Mouse (Mus musculus): ENCODE measurements around the gene Cd38.
"Not testable (repeated sequence)": the region's sequence is repeated elsewhere in the genome, so short reads cannot be mapped to it uniquely, and the experiment has no call there.

Cd38 gene

DNA sequence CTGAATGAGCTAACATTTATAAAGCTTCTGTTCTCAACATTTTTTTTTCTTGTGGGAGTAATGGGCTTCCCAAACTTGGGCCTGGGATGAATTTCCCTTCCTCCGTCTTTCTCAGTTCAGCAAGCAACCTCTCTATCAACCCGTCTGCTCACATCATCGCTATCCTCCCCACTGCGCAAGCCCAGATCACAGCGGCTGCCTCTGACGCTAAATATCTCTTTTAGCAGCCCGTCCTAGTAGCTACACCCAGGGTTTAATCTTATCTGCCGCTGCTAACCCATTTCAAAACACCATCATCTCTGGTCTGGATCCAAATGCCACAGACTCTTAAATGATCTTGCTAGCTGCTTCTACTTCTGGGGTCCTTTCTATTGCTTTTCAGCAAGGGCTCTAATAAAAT lies 8.7 kb upstream of the Cd38 start:
- no peak for DNase-seq (ENCODE audit: low spot score in 2 of 2)

DNA sequence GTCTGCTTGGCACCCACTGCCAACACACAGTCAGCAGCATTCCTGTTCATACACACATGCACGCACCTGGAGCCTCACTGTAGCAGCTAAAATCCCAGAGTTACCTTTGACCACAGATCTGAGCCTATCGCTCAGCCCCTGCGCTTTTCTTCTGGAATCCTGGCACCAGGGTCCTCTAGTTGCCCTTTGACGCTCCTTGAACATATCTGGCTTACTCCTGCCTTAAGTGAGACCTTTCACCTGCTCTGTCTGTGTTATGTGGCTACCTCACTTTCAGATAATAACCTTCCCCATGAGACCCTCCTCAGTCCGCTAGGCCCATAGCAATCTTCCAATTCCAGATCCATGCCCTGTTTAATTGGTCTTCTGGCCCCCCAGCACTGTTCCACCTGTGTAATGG lies 8.3 kb upstream of the Cd38 start:
- no peak for DNase-seq (ENCODE audit: low spot score in 2 of 2)

DNA sequence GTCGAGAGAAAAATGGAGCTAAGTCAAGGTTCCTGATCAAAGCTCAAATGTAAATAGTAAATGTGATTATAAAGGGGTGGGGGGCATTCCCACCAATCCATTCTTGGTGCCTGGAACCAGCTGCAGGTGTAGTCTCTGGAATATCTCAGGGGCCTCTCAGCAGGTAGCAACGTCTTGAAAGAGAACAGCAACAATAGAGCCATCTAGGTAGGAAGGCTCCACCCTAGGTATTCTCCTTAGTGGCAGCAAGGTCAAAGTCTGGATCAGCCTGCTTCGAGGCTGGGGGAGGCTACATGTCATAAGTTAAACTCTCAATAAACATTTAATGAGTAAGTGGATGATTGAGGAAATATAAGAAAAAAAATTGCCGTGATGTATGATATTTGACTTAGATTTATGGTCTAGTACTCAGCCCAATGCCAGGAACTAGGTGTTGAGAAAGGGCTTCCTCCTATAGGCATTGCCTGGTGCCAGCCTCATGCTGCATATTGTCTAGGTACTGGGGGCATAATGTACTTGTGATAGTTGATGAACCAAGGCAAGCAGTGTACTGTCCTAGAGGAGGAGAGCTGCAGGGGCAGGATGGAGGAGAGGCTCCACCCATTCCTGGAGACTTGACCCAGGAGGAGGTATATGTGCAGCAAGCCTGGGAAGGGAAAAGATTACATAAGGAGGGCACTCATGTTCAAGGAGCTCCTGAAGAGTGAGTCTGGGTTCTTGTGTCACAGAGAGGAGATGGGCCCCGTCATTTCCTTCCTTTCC lies 7.5 kb upstream of the Cd38 start:
- no peak for DNase-seq (ENCODE audit: low spot score in 2 of 2)

DNA sequence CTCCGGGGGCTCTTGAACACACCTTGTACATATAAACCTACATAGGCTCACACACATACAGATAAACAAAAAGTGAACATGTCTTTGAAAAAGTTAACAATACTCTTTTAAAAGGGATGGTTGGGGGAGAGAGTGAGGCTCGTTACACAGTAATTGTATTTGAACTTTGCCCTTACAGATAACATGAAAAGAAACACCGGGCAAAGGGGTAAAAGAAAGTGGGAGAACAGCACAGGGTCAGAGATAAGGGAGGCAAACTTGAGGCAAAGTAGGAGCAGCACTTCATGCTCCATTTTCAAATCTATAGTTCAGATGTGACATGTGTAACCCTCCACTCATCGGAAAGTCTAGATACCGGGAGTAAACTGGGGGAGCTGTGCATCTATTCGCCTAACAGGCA lies 4.7 kb upstream of the Cd38 start:
- DNase-seq (ENCODE audit: low spot score in 2 of 2), result no peak

DNA sequence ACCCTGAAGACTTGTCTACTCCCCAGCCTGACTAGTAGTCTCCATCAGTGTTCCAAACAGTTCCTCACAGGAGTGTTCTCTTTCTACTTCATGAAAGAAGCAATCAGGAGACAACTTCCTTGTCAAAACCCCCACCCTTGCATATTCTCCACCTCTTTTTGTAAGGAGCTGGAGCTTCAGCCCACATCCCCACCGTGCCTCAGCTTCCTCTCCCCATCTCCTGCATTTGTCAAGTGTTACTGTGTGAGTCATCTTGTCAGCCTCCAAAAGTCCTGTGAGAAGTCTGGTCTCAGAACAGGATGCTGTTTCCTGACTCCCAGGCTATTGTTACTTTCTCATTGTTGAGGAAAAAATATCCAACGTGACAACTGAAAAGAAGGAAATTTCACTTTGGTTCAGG lies 3.0 kb upstream of the Cd38 start:
- no peak for DNase-seq (ENCODE audit: low spot score in 2 of 2)

DNA sequence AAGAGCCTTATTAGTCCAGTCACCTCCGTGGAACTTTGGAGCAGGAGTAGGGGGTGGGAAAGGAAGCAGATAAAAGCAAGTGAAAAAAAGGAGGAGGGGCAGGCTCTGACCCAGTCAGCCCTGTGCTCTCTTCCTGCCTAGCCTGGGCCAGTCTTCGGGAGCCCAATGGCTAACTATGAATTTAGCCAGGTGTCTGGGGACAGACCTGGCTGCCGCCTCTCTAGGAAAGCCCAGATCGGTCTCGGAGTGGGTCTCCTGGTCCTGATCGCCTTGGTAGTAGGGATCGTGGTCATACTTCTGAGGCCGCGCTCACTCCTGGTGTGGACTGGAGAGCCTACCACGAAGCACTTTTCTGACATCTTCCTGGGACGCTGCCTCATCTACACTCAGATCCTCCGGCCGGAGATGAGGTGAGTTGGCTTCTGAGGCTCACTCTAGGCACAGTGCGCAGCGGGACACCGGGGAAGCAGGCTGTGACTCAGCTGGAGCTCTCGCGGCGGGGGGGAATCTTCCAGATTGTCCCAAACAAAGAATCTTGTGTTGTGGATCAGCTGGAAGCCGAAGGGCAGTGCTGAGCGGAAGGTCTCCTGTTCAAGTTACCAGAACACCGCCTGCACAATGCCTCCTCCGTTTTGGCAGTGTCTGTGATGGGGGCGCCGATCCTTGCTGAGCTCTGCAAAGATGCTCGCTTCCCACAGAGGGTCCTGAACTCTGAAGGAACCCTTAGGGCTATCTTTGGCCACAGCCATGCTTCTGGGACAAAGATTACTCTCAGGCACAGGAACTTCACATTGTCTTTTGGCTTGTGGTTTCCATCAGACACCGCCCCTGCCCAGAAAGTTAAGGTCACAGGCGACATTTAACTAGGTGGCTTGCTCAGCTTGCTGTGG lies 603 bp downstream of the Cd38 start:
- DNase-seq (ENCODE audit: low spot score in 2 of 2), result peak; percentile 28 to 70

DNA sequence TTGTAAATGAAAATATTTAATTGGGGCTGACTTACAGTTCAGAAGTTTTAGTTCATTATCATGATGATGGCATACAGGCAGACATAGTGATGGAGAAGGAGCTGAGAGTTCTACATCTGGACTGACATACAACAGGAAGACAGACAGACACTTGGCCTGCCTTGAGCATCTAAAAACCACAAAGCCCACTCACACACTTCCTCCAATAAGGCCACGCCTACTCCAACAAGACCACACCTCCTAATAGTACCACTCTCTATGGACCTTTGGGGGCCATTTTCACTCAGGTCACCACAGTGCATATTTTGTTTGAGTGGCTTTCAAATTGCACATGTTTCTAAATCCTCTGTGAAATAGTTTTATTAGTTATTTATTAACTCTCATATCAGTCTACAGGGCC lies 3.5 kb downstream of the Cd38 start:
- DNase-seq (ENCODE audit: low spot score in 2 of 2), result no peak

DNA sequence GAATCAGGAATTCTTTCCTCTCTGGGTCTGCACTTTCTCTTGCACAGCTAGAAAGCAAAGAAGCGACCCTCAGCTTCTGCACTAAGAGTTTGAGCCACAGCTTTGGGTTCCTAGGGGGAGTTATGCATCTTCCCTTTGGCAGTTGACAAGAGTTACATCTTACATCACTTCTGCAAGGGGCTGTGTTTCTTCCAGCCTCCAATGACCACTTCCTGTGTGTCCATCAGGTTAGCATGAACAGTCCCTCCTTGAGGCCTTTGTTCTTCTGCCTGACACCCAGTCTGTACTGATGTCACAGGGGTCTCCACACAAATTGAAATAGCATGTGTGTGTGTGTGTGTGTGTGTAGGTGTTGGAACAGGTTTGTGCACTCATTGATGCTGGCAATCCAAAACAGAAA lies 4.3 kb downstream of the Cd38 start:
- no peak for DNase-seq (ENCODE audit: low spot score in 2 of 2)

DNA sequence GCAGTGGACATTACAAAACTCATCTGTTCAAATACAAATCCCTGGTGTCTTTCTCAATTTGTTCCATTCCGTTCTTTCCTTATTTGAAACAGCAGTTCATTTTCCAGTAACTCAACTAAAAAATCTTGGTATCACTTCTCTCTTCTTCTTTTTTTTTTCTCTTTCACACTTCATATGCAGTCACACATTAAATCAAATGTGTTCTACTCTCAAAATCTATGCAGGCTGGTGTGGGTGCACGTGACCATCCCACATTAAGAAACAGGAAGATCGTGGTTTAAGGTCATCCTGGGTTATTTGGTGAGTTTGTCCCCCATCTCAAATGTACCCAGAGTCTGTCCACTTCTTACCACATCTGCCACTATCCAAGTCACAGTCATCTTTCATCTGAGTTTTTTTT lies 13.7 kb downstream of the Cd38 start:
- no peak for DNase-seq (ENCODE audit: low spot score in 2 of 2)

DNA sequence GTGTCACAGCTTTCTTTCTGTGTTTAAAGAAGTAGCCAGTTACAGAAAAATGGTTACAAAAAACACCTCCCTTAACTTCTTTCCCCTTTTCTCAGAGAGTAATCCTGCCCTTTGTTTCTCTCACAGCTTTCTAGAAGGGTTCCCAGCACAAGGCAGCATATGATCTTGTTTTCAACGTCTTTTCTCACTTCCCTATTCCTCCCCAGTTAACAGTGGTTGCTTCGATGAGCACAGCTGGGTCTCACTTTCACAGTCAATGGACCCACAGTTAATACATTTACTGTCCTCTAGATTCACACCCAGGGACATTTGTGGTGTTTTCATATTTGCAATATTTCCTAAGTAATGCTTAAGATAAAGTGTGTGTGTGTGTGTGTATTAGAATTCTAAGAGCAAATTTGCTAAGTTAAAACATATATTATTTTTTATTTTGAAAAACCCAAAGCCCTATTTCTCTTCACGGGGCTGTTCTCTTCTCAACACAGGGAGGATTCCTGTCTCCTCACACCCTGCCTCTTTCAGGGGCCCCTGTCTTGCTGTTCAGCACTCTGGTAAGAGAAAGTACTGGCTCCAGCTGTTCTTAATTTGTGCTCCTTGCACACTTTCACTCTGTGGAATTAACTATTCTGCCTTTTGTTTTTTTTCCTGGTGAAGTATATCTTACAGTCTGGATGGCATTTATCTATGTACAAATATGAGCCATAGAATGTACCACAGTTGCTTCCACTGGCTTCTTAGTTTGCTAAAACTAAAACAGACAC lies 16.9 kb downstream of the Cd38 start:
- no peak for DNase-seq (ENCODE audit: low spot score in 2 of 2)

DNA sequence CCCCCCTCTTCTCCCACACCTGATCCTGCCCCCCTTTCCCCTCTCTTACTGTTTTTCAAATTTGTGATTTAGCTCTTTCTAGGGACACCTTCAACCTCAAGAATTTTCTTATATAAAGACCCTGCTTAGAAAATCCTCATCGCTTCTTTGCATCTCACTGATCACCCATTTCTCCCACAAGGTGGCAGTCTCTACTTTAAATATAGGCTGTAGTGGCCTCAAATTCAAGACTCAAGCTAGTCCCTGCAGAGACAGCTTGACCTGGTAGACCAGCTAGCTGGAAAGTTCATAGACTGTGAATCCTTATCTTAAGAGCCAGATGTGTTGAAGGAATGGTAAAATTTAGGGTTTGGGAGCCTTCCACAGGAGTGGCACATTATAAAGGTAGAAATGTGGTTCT lies 24.0 kb downstream of the Cd38 start:
- DNase-seq (ENCODE audit: low spot score in 2 of 2), result peak in 1 of 2 experiments; percentile 25

DNA sequence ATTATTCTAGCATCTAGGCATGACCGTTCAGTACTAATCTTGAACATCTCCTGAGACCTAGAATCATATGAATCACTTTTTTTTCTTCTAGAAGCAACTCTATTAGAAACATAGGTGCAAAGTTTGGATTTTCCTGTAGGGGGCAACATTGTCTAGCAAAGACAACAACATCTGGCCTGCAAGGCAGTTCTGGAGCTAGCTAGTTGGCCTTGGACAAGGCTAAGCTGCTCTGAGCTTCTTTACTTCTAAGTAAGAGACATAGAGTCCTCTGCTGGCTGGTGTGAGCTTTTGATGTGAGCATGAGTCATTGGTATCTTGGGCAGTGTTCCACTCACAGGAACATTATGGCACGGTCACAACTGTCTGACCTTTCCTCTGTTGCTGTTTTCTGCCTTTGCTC lies 25.8 kb downstream of the Cd38 start:
- peak; percentile 48 to 73 for DNase-seq (ENCODE audit: low spot score in 2 of 2)

DNA sequence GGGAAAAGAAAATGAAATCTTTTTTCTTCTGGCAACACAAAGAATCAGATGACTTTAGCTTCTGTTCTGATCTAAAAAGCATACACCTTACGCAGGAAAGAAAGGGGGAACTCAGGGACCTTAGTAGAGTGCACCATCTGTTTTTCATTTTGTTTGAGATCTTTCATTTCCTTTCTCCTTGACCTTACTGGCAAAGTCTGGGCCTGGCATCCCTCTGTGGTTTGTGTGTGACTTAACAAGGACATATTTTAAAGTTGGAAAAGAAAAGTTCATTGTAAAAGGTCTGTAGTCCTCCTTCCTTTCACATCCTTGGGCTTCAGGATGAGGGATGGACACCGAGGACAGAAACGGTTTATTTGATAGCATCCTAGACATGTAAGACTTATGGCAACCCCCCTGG lies 27.6 kb downstream of the Cd38 start:
- no peak for DNase-seq (ENCODE audit: low spot score in 2 of 2)

DNA sequence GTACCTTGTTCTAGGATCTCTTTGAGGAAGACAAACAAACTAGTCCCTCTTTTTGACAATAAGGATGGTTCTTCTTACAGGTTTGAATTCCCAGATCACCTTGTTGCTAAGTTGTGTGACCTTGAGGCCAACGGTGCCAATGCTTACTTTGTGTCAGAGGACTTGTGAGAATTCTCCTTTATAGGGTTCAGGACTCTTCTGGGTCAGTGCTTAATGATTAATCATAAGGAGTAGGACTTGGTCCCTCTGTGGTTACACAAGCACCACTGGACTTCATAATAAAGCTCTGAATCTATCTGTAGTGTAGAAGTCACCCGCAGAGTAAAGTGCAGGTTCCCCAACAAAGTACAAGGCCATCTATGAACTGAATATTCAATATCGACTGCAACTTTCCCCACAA lies 36.3 kb downstream of the Cd38 start:
- DNase-seq (ENCODE audit: low spot score in 2 of 2), result no peak

DNA sequence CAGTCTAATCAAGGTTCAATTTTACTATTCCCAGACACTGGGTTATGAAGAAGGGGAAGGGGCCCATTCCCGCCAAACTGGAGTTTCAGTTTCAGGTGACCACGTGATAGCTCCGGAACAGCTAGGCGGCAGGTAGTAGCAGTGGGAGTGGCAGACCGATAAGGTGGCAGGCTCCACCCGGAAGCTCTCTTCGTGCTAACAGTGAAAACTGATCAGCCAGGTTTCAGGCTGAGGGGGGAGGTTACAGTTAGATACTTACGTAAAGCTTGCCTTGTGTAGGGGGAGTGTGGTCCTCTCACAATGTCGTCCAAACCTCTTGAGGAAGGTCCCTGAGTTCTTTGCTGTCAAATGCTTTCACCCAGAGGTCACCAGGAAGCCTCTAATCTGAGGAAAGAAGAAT lies 40.9 kb downstream of the Cd38 start:
- DNase-seq (ENCODE audit: low spot score in 2 of 2), result no peak

DNA sequence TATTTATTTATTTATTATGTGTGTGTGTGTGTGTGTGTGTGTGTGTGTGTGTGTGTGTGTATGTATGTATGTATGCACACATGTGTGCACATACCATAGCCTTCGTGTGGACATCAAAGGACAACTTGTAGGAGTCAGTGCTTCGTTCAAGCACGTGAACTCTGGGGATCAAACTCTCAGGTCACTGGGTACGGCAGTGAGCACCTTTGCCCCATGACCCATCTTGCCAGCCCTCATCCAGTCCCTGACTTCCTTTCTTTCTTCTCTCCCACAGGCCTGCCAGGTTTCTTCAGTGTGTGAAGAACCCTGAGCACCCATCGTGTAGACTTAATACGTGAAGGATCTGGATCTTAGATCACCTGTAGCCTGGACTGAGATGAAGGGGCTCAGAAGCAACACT lies 41.7 kb downstream of the Cd38 start:
- no peak for DNase-seq (ENCODE audit: low spot score in 2 of 2)

DNA sequence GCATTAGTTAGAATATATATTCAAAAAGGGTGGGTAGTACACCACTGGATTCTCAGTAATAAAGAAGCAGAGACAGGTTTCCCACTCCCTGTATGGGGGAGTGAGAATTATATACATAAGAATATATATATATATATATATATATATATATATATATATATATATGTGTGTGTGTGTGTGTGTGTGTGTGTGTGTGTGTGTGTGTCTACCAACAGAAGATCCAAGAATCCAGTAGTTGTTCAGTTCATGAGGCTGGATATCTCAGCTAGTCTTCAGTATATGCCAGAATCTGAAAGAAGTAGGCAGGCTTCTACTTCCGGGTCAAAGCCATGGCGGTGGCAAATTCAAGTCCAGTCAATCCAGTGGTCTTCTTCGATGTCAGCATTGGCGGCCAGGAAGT lies 44.5 kb downstream of the Cd38 start, which contains the start of gene Gm7879:
Gene Gm7879, plus strand, starts transcription at position 301 of the 400 bp plus-strand sequence.
- DNase-seq (ENCODE audit: low spot score in 2 of 2), result not testable (repeated sequence)

DNA sequence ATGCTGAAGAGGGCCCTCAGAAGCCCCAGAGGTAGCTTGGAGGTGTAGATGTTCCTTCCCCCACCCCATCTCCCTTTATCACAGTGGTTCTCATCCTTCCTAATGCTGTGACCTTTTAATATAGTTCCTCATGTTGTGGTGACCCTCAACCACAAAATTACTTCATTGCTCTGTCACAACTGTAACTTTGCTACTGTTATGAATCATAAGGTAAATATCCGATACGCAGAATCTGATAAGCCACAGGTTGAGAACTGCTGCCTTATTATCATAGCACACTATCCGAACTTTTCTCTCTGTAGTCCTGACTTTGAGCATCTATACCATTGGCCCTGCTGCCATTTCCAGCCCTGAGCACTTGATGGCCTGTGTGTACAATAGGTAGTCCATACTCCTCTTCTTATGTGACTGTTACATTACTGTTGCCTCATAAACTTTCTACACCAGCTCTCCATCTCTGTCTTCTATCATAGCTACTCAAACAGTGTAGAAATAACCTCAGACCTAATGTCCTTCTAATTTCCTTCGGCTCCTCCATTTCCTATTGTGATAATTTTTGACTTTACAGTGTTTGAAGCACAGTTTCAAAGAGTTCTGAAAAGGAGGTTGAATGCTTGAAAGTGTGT lies 47.0 kb downstream of the Cd38 start:
- DNase-seq (ENCODE audit: low spot score in 2 of 2), result no peak

DNA sequence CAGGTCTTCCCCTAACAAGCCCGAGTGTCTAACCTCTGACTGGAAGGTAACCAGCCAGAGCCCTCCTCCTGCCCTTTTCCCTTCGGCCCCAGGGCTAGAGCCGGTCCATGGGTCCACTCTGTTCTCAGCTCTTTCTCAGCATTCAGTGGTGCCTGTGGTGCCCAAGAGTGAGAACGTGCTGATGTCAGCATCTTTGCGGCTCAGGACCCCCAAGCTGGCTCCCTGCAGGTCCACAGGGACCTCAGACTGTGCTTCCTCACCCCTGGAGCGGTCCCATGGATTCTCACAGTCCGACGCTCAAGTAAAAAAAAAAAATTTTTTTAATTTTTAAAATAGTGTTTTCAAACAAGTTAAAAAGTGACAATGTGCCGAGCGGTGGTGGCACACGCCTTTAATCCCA lies 53.5 kb downstream of the Cd38 start:
- no peak for DNase-seq (ENCODE audit: low spot score in 2 of 2)

DNA sequence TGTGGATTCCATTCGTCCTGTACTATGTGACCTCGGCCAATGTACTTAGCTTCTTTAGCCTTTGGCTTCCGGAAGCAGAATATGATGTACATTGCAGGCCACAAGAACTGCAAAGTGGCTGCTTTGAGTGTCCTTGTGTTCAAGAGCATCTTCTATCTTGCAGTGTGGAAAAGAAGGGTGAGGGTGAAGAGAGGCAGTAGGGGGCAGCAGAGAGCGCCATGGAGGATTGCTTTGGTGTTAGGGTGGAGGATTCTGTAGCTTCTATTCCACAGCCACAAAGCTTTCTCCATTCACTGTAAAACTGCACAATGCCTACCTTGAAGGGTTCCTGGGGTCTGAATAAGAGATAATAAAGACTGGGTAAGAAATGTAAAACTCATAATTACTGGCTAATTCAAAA lies 55.6 kb downstream of the Cd38 start:
- peak; percentile 53 to 84 for DNase-seq (ENCODE audit: low spot score in 2 of 2)

DNA sequence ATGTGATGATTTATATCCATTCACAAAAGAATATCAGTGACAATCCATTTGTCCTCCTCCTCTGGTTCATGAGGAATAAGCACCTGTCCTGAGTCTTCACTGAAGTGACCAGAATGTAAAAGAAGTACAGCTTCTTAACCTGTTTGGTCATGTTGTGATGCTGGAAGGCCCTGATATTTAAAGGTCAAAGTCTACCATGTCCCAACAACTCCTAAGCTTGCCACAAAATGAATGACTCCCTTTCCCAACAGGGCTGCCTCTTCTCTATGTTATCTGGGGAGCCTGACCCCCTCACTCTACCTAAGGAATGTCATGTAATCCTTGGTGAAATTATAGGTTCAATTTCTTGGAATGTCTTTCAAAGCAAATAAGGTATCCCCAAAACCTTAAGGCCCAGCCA lies 59.4 kb downstream of the Cd38 start:
- DNase-seq (ENCODE audit: low spot score in 2 of 2), result no peak

DNA sequence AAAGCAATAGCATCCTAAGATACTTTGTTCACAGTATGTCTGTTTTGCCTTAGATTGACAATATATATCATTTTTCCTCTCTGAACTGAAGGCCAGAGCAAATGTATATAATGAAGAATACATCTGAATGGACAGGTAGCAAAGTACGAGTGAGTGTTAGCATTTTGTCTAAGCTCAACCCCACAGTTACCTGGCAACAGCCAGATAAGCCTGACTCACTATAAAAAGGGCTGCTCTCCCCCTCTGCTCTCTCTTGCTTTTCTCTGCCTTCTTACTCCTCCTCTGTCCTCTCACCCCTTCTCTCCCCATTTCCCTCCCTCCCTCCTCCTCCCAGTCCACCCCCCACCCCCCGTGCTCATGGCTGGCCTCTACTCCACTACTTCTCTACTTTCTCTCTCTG lies 64.9 kb downstream of the Cd38 start:
- DNase-seq (ENCODE audit: low spot score in 2 of 2), result no peak

Measured in spleen, postnatal 4 days (tissue).